ENCODE assay signal across 15 mouse cellular contexts in genomic region chr9:98773651-98774185, GRCm38 (mm10).
A peak's percentile ranks its signal among the peaks of the same experiment; 100 is the strongest.
DNase-seq lines count a peak whose midpoint lies in the region.
"Had no signal": no experiment of that assay in that cellular context is flagged by ENCODE, and none has a peak within 500 bp of the region (broad histone marks: within the 10 kb centered on the region; RNA-seq: fewer than 3 reads in every experiment).

No protein-coding gene starts in this region.

- intact Hi-C loops in left cerebral cortex, postnatal 14 days (cut with DNase I): no loop called here
- intact Hi-C loops in heart, postnatal 25 days (cut with DNase I): no loop called here

- DNase-seq in frontal cortex, adult 2 months (ENCODE audit: extremely low spot score in 1 of 2, low spot score in 1 of 2): peak; percentile 4 to 19
- DNase-seq in frontal cortex, postnatal 25 days (ENCODE audit: low spot score in 2 of 2): no peak
- DNase-seq in left cerebral cortex, postnatal 14 days (ENCODE audit: low spot score in 2 of 2): peak; percentile 6 to 41
- DNase-seq in left cerebral cortex, adult 11 months (ENCODE audit: low spot score): no peak
- DNase-seq in heart, postnatal 25 days (ENCODE audit: low spot score): peak; percentile 4
- DNase-seq in telencephalon, adult 2 months (ENCODE audit: low read depth, low spot score): peak; percentile 54
- no peak for DNase-seq in c-Kit-positive CD71-positive TER-119-positive erythroid progenitor cells, embryonic 14.5 days (ENCODE audit: low spot score)
- DNase-seq: adrenal gland, postnatal 14 days; cerebellum, adult 11-12 months; cerebellum, postnatal 25 days; gastrocnemius, adult 2 months; kidney, postnatal 4 days; lung, adult 18-20 months; midbrain, embryonic 14.5 days; thymus, postnatal 14 days had no signal

Comparison
In these comparisons a context has a peak if more than half of its experiments do, and no peak if none do; other contexts are left out.
1. DNase-seq: peak in frontal cortex, adult 2 months (2 of 2), left cerebral cortex, postnatal 14 days (2 of 2), heart, postnatal 25 days (single experiment) and telencephalon, adult 2 months (single experiment); none in frontal cortex, postnatal 25 days (0 of 2), left cerebral cortex, adult 11 months (single experiment) and c-Kit-positive CD71-positive TER-119-positive erythroid progenitor cells, embryonic 14.5 days (single experiment).